Mouse (Mus musculus): ENCODE results near the gene Lhfp.

Lhfp gene

DNA sequence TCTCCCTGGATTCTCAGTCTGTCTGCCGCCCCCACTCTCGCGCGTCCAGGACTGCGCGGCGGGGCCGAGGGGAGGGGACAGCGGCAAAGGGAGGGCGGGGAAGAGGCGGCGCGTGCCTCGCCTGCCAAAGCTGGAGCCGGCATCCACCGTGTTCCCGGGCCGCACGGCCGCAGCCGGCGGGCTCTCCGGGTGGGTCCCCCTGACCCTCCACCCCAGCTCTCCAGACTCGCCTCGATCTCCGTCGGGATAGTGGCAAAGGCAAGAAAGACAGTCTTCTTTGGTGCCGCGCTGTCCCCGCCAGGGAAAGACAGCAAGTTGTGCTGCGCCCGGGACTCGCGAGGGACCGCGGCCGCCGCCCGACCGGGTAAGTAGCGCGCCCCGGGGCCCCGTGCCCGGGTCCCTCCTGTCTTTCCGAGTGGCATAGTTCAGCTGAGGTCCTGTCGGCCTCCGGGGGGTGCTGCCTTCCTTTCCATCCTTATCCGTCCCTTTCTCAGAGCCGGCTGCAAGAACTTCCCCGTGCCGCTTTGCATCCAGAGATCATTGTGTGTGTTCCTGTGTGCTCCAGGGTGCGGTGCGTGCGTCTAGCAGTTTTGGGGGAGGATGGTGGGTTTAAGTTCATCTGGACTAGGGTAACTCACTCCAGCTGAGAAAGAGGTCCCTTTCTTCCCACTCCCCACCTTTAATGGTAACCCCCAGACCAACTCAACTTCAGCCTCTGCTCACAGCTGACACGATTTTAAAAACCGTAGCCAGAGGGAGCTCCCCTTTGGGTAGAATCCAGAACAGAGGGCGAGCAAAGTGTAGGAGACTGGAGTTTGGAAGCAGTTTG lies at the start of gene Lhfp:
Gene Lhfp (plus strand): TSS at position 118 of the 829 bp plus-strand sequence.
- peak; percentile 20 for DNase-seq

GRCm38 (mm10) chr3:52993296-52993695 lies 48.0 kb upstream of the Lhfp start:
- DNase-seq: no peak

GRCm38 (mm10) chr3:52994666-52995065 lies 46.7 kb upstream of the Lhfp start:
- DNase-seq: no peak

GRCm38 (mm10) chr3:52996635-52997034 lies 44.7 kb upstream of the Lhfp start:
- DNase-seq: no peak

- no peak for DNase-seq
Observed at GRCm38 (mm10) chr3:52997381-52997780, 43.9 kb upstream of the Lhfp start.

DNA sequence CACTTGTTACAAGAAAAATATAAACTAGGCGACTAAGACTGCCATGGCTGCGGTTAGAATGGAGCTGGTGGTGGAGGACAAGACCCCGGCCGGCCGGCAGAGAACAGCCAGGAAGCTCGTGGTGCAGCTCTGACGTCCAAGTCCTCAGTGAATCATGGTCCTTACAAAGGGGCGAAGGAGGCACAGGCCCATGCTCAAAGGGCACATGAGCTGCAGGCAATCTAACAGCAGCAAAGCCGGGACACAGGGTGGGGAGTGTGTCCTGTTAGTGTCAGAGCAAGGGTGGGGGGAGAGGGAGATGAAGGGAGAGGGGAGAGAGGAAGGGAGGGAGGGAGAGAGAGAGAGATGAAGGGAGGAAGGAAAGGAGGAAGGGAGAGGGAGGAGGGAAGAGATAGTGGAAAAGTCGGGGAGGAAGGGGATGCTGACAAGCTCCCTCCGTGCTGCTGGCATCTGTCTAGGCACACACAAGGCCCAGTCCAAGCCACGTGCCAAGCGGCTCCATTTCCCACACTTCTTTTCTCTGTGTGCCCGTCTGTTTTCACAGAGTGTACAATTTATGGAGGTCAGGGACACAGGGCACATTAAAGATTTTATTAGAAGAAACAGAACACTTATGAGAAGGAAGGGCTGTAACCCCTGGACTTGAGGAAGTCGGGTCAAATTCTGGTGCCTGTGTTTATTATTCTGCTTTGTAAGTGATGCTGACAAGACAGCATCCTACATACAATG lies 42.1 kb upstream of the Lhfp start:
- no peak for DNase-seq

DNA sequence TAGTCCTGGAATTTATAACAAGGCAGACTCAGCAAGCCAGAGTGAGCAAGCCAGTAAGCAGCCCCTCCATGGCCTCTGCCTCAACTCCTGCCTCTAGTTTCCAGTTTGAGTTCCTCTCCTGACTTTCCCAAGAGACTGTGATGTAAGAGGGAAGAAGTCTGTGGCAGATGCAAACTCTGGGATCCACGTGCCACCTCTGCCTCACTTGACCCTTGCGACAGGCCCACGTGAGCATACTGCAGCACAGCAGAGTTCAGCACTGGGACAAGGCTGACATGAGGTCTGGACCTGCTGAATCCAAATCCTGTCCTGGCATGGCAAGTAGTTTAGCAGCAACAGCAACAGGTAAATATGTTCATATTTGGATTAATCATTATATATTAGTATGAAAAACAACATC lies 41.3 kb upstream of the Lhfp start:
- no peak for DNase-seq

DNA sequence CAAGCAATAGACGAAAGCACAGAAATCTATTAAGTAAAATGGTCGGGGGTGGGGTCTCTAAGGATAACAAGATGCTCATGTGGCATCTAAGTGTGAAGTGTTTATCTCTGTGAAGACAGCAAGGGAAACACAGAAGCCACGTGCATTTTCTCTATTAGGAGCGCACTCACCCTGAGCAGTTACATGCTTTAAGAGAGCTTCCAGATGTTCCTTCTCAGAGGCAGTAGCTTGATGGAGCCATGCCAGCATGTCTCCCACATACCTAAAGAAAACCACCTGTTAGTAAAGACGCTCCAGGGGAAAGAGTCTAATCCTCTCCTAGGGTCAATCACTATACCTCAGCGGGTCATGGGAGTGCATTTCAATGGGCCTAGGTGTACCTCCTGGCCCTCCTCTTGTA lies 39.3 kb upstream of the Lhfp start:
- DNase-seq: no peak

GRCm38 (mm10) chr3:53004406-53005114 lies 36.8 kb upstream of the Lhfp start:
- no peak for DNase-seq

DNA sequence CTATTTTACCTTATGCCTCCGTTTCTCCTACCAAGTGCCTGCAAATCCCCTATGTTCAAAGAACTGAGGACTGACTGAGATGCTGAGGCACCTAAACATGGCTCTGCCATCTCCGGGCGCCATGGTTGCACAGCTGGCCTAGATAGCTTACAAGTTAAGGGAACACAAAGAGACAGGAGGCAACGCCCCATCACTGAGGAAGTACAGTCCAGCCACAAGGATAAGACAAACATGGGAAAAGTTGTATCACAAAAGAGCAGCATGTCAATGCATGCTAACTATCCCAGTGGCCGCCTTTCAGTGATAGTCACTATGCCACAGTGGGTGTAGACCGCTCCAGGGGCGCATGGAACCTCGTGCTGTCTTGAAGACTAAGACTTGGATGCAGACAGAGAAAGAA lies 33.9 kb upstream of the Lhfp start:
- no peak for DNase-seq

GRCm38 (mm10) chr3:53016436-53017340 lies 24.6 kb upstream of the Lhfp start, which contains the start of gene Cog6:
Gene Cog6 (minus strand): TSS chr3:53017237.
- DNase-seq: peak; percentile 85

GRCm38 (mm10) chr3:53027333-53027732 lies 14.0 kb upstream of the Lhfp start:
- no peak for DNase-seq

- DNase-seq: peak; percentile 34
Observed at GRCm38 (mm10) chr3:53029046-53029445, 12.3 kb upstream of the Lhfp start.

DNA sequence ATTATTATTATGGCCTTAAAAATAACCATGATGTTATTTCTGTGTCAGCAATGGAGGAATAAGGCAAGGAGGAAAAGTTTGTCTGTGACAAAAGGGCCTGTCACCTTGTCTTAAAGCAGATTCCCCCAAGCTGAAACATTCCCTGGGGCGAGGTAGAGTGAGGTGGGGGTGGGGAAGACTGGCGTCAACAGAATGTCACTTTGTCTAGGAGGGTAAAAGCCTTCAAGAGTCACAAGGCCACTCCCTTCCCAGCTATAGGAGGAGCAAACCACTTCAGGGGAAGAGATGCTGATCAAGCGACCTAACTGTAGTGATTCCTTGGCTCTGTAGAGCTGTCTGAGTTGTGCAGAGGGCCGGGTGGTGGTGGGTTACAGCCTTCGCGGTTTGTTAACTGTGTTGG lies 9.7 kb upstream of the Lhfp start:
- no peak for DNase-seq

DNA sequence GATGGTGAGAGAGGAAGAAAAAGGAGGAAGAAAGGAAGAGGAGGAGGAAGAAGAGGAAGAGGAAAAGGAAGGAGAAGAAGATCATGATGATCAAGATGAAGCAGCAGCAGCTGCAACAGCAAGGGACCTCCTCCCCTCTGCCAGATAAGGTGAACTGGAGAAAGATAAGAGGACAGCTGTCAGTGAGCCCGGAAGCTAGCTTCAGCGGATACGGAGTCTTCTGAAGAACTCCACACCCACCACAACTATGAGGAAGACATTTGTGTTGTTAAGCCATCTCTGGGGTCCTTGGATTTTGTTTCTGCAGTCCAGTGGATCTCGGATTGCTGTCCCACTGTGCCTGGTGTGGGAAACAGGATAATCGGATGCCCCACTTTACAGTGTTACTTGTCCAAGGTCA lies 8.9 kb upstream of the Lhfp start:
- no peak for DNase-seq

GRCm38 (mm10) chr3:53033448-53033847 lies 7.9 kb upstream of the Lhfp start:
- DNase-seq: no peak

DNA sequence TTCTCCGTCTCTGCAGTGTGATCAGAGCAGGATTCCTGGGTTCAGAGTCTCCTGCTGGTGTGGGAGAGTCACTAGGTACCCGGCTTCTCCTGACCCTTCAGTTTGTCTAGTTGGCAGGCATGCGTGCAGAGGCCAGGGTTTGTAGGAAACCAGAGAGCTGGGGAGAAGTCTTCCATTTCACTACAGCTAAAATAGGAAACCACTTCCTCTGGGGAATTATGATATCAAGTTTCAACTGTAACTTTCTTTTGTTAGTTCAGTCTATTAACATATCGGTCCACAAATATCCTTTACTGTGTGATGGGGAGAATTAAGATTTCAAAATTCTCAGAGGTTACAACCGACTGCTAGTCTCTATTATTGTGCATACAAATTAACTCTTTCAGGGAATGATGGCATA lies 5.3 kb upstream of the Lhfp start:
- DNase-seq: no peak

DNA sequence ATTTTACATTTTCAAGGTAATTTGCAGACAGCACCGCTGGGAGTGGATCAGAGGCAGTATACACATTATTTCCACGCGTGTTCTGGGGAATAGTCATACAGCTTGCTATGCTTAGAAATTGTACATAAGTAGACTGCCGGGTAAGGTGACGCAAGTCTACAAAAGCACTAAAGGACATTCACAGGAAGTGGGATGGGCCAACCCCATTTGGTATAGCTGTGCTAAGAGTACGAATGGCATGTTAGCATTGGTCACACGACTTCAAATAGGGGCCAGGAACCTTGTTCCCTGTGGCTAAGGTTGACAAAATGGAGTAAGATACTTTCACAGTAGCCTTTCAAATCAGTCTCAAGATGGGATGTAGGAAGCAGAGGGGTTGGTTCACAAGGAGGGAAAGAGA lies 4.4 kb upstream of the Lhfp start:
- no peak for DNase-seq

- DNase-seq: no peak
Observed at GRCm38 (mm10) chr3:53038913-53039312, 2.4 kb upstream of the Lhfp start.

DNA sequence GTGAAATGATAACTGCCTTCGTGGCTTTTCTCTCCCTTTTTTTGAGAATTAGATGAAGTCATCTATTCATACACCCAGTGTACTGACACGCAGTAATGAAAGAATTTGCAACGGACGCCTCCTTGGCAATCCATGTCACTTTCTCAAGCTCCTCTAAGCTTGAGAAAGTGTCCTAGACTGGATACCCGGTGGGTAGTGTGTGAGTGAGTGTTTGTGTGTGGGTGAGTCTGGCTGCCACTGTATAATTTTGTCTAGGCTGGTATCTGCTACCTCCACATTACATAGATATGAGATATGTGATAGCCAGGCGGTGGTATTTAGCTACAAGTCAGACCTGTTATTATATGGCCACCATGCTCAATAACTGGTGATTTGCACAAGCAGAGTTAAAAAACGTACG lies 1.6 kb upstream of the Lhfp start:
- DNase-seq: no peak

DNA sequence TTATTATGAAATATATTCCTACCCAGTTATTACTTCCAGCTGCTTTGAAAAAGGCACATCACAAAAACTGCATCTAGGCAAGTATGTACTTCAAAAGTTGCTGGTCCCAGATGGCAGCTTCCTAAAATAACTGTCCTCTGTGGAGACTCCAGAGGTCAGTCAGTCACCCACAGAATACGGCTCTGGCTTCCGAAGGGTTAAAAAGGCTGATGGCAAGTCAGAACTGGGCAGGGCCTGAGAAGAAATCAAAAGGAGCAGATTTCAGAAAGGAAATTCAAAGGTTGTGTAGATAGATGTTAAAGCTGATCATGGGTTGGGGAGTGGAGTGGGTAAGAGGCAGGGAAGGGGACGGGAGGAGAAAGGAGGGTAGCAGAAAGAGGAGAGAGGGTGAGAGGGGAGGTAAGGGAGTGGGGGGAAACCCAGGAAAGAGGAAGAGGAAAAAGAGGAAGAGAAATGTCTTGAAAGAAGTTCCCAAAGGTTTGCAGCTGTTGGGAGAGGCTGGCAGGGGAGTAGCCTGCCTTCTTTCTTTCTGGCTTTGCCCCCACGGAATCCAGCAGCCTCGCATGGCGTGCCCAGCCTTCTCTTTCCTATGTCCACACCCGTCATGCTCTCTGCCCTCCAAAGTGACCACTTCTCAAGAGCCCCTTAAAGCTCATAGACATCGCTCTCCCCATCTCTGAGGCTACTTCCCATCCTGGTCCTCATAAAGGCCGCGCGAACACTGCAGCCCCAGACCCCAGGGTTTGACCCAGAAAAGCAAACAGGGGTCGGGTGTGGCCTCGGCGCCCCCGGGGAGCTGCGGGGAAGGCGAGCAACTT lies 526 bp upstream of the Lhfp start:
- no peak for DNase-seq

DNA sequence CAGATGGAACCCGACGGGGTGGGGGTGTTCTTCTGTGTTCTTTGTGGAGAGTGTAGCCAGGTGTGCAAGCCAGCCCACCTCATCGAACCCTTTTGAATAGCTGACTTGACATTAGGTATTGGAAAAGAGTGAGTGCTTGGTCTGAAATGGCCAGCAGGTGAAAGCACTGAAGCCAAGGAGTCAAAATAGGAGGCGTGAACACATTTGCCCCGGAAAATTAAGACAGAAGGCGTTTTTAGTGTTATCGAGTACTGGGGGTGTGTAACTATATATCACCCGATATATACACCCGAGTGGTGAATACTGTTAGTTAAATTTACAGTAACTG lies 876 bp downstream of the Lhfp start:
- no peak for DNase-seq
